Mouse (Mus musculus): ENCODE measurements at regions not wholly inside any gene's neighbourhood (a gene's known extent, or its start where the extent isn't known, plus 50 kb on each side); places are given as distances from the start of the nearest gene placed in this dataset.
A peak's percentile ranks its signal among the peaks of the same experiment; 100 is the strongest.

DNA sequence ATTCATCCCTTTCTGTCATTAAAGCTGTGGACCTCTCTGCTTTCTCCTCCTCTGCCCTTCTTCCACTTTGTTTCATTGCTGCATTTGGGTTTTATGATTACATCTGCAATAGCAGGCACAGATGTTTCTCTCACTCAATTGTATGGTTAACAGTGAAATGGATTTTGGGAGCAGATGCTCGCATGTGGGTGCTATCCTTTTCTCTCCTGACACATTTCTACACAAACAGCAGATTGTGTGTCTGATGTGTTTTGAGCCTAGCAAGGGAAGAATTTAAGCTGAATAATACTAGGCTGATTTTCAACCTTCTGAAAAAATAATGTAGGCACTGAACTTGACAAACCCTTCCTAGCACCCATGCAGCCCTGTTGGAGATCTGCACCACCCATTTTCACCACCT is 56.9 kb upstream of the Ldoc1 start:
- peak; percentile 22 for DNase-seq

DNA sequence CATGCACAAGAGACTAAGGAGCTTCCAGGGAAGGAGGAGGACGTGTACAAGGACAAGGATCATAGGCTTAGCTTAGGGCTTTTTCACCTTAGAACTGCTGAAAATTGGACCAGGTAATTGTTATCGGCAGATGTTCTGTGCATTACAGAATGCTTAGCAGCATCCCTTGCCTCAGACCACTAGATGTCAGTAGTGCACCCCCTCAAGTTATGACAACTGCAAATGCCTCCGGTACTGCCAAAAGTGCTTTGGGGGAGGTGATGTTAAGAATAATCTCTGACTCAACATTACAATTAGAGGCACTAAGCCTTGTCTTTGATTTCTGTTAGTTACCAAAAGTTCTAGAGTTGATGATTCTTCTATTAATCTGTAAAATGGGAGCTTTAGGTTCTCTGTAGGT is 56.2 kb upstream of the Ldoc1 start:
- peak; percentile 27 for DNase-seq
